Mouse (Mus musculus) inflammation-experienced regulatory T-cells, adult 6 months (primary cell): ENCODE measurements around the gene Bhlha15. TPM values are rescaled to one million over a fixed set of nuclear protein-coding genes. Genes with fewer than 3 reads are reported as not detected.

Source experiments
- ATAC-seq: one replicate; pipeline ENCODE4 v1.8.0; 2017
- polyA plus RNA-seq, 3 experiments: library from polyadenylated mRNA; unstranded; fragments of 100-300 nt; shearing (Covaris generic); gene quantifications; one replicate each; pipeline ENCODE4 v1.2.1; 2017

Bhlha15 gene
- under 1 TPM in 2 of 3 experiments, not detected in 1; 0.21 to 0.26 TPM for polyA plus RNA-seq

DNA sequence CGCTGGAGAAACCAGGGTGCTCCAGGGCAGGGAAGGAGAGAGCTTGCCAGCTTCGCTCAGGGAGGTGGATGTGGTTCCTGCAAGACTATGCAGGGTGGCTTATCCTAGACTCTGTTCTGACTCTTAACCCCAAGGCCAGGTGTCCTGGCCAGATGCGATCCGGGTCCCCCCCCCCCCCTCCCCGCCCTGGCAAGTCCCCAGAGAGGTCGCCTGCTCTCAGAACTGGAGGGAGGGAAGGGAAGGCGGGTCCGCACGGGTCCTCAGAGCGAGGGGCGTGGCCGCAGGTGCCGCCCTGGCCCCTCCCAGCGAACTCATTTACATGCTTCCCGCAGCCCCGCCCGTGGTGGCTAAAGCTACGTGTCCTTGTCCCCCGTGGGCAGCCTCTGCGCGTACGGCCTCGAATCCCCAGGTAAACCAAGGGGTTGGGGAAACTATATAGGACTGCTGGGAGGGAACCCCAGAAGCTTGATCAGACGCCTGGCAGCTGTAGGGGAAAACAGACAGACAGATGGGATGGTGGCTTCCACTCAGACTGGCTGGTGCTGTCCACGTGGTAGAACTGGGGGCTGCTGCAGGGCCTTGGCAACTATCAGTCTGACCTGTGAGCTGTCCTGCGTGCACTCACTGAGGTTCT lies at the start of gene Bhlha15:
TSS of gene Bhlha15 (plus strand) at position 337 of the 634 bp plus-strand sequence.
- peak; percentile 38 for ATAC-seq

DNA sequence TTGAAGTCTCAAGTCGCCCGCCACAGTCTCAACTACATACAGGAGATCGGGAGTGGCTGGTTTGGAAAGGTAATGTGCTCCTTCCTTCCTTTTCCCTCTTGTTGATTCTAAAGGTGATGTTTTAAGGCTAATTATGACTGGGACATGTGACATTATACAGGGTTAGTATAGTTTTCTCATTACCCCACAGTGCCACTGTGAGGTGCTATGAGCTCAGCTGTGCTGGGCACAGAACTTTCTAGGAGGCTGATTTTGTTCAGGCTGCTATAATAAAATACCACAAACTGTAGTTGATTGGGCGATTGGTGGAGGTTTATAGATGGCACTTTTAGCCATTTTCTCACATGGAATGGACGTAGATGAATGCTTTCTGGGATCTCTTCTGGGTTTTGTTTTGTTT lies 46.6 kb upstream of the Bhlha15 start:
- no peak for ATAC-seq

- ATAC-seq = no peak
These were observed 43.2 kb upstream of the Bhlha15 start for GRCm38 (mm10) chr5:144146898-144147297.

DNA sequence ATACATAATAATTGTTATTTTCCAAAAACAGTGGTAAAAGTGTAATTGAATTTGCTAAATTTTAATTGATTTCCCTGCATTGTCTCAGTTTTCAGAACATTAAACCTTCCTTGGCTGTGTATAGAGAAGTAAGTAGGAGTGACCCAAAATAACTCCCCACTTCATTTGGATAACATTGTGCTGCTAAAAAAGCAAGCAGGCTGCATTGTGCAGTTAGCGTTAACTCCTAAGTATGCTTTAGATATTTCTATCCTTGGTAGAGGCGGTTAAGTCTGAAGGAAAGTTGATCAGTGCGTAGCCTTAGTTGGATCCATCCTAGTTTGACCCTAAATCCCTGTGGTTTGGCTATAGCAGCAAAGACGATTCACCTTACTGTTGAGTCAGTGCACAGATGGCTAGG lies 40.6 kb upstream of the Bhlha15 start:
- no peak for ATAC-seq

GRCm38 (mm10) chr5:144151270-144151669 lies 38.8 kb upstream of the Bhlha15 start:
- no peak for ATAC-seq

DNA sequence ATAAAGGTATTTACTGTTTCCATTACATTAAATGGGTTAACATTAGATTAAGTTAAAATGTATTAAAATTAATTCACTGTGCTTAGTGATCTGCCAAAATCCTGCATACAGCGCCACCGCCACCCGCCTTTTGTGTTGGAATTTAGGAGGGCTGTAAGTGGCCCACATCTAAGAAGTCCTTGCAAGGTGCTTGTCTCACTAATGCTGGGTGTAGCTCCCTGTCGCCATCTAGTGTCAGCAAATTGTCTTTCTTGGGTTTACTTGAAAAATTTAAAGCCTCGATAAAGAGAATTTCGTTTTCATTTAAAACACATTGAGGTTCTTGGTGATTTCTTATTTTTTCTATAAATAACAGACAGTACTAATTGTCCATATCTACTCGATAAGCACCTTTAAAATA lies 35.6 kb upstream of the Bhlha15 start:
- ATAC-seq = peak; percentile 61

DNA sequence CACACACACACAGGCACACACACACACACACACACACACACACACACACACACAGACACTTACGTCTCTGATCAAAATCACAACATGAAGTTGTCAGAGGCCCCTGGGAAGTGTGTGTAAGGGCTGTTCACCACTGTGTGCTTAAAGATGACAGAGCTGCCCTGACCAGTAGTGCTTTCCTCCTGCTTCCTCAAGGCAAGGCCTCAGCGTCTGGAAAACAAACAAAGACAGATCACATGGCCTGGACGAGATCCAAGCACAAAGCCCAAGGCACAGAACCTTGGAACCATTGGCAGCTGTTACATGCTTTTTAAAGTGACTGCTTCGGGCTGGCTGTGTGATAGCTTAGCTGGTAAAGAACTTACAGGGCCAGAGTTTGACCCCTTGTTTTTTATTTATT lies 31.5 kb upstream of the Bhlha15 start:
- no peak for ATAC-seq

DNA sequence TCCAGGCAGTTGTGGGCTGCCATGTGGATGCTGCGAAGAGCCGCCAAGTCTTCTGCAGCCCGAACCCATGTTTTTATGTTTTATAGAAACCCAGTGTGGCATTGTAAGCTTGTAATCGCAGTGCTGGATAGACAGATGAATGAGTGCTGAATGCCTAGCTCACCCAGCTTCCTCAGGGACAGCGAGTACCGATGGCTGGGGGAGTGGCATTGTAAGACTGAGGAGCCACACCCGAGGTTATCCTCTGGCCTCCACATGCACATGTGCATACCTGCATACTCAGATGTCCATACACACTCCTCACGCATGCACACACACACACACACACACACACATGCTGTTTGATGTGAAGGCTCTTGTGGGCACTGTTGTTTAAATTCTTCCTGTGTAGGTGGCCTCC lies 30.9 kb upstream of the Bhlha15 start:
- ATAC-seq = no peak

GRCm38 (mm10) chr5:144162080-144162812 lies 27.8 kb upstream of the Bhlha15 start:
- ATAC-seq = no peak

DNA sequence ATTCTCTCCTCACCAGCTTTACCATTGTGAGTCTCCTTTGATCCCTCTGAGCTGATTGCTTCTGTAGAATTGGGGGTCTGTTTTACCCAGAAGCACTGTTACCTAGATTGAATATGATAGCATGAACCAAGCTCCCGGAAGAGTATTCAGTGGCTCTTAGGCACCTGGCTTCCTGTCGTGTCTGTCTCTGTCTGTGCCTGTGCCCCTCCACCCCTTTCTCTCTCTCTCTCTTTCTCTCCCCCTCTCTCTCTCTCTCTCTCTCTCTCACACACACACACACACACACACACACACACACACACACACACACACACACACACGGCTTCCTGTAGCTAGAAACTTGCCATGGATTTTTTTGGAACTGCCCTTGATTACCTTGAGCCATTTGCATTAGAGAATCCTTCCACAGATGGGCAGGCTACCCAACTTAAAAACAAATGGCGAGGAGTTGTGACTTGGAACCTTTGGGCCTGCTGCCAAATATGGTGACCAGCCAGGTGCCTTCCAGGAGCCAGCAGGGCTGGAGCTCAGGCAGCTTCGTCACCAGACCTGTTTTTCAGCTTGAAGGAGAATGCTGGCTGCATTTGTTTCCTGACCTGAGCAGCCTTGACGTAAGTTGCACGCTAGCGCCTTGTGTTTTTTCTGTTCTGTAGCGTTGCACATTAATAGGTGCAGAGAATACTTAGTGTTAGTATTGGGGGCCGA lies 27.1 kb upstream of the Bhlha15 start:
- no peak for ATAC-seq

GRCm38 (mm10) chr5:144165756-144166155 lies 24.3 kb upstream of the Bhlha15 start:
- ATAC-seq = peak; percentile 83

GRCm38 (mm10) chr5:144169275-144169975 lies 20.7 kb upstream of the Bhlha15 start:
- no peak for ATAC-seq

DNA sequence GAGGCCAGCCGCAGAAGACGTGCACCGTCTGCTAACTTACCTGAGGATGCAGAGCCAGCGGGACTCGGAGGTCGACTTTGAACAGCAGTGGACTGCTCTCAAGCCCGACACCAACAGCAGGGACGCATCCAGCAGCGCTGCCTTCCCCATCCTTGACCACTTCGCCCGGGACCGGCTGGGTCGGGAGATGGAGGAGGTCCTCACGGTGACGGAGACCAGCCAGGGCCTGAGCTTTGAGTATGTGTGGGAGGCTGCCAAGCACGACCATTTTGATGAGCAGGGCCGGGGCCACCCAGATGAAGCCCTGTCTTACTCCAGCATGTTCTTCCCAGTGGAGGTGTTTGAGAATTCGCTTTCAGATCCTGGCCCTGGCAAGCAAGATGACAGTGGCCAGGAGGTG lies 16.4 kb upstream of the Bhlha15 start:
- no peak for ATAC-seq

DNA sequence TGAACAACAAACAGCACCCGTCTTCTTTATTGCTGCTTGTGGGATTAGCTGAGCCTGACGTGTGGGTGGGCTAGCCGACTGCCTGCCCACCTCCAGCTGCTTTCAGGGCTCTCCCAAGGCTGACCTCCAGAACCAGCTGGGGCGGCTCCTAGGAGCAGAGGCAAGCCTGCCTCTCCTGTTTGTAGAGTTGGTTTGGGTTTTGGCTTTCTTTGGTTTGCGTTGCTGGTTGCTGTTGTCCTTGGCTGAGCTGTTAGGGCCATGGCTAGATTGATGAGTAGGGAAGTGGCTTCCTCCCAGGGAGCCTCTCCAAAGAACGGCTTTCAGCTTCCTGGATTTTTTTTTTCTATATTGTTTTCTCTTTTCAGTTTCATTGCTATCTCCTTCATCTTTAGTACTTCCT lies 11.9 kb upstream of the Bhlha15 start:
- no peak for ATAC-seq

DNA sequence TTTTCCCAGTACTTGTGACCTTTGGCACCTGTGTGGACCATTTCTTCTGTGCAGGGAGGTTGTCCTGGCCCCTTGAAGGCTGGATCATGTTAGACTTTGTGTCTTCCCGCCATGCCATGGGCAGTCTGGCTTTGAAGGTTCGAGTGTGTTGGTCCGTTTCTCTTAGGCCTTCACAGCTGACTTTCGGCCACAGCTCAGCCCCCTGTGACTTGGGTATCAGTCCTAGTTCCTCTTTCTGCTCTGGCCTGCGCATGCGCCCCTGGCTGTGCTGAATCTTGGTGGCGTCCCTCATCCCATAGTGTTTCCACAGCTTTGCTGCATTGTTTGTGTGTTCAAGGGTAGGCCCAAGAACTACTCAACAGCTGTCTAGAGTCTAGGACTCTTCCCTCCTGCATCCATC lies 8.8 kb upstream of the Bhlha15 start:
- ATAC-seq = no peak

DNA sequence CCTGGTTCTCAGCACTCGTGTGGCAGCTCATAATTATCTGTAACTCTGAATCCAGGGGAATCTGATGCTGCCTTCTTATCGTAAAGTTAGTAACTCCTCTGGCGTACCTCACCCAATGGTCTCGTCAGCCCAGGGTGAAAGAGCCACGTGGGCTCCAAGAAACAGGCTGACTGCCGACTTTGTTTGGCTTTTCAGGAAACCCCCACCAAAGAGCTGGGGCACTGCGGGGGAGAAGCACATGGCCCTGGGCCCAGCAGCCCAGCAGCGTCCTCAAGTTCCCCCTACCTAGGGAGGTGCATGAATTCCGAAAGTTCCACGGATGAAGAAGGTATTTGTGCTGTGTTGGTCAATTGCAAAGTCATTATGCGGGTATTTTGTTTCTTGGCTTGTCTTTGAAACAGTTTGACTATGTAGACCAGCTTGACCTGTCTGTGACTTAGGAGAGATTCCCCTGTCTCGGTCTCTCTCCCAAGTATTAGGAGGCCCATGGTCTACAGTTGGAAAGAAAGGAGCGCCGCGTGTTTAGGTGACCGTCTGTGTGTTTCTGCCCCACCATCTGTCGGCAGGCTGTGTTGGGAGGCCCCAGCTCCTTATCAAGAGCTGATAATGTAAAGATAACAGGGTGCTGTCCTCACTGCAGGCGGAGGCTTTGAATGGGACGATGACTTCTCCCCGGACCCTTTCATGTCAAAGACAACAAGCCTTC lies 7.4 kb upstream of the Bhlha15 start:
- no peak for ATAC-seq

GRCm38 (mm10) chr5:144183248-144183559 lies 6.9 kb upstream of the Bhlha15 start:
- ATAC-seq = no peak

DNA sequence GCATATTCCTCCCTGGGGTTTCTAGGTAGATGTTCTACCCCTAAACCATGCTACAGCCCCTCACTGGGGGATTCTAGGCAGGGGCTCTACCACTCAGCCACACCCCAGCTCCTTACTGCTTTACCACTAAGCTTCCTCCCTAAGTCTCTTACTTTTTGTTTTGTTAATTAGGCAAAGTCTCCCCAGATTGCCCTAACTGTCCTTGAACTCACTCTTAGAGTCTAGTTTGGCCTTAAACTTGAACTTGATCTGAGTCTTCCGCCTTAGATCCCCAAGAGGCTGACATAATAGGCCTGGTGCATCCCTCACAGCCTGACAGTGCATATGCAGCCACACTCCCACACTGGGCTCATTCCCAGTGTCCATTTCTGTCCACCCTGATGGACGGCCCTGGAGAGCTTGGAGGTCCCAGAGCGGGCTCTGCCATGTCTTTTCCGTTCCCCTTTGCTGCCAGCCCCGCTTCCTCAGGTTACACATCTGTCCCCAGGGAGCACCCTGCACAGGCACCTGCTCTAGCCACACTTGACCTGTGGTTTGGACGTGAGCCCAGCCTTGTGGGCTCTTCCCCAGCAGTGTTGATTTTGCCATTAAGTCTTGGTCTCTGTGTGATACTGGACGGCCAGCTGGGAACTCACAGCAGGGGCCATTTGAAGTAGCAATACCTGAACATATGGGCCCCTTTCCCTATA lies 6.3 kb upstream of the Bhlha15 start:
- ATAC-seq = no peak

DNA sequence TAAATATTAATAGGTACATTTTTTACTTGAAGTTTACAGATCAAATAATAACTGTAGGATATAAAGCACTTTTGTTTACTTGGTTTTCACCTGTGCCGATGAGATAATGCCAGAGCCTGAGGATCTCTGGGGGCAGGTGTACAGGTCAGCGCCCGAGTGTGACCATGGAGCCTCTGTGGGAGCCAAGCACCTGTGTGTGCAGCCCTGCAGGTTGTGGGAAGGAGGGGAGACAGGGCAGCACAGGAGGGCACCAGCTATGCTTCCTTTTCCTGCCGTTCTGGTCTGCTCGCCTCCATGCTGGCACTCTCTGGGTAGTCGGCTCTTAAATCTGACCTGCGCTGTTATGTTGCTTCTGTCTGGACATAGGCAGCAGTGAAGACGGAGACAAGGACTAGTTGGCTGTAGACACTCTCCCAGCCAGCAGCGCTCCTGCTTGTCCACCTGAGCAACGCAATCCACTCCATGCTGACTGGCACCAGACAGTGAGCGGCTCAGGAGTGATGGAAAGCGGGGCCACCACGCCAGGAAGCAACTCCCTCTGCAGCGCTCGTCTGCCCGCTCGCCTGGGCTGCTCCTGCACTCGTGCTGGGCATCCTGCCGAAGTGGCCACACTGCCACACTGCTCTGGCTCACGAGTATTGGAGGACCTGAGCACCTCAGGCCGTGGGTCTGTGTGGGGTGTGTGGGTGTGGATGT lies 5.6 kb upstream of the Bhlha15 start:
- ATAC-seq = no peak

GRCm38 (mm10) chr5:144188422-144188821 lies 1.7 kb upstream of the Bhlha15 start:
- no peak for ATAC-seq

GRCm38 (mm10) chr5:144189327-144189726 lies 759 bp upstream of the Bhlha15 start:
- ATAC-seq = no peak
